Comparison of ENCODE assay signal across 8 mouse cellular contexts in the genomic region with DNA sequence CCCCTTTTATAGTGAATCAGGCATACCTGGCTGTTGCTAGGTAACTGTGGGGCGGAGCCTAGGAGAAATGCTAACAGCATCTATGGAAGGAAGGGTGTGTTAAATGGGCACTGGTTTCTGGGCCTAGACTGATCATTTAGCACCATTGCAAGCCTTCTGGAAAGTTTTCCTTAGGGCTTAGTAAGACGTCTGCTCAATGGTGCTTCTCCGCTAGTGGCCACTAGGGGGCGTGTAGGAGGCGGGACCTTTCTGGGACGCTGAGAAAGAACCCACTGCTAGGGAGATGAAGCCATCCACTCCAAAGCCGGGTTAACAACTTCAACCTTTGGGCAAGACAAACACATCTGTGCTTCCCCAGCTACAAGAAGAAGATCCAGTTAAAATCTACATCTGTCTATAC. TPM values are rescaled to one million over a fixed set of nuclear protein-coding genes. Genes with fewer than 3 reads are reported as not detected.
DNase-seq lines count a peak whose midpoint lies in the region; ATAC-seq lines count a peak whose summit lies in the region.

No protein-coding gene starts in this region.

- H3K27ac ChIP-seq in midbrain, embryonic 10.5 days (replicated peaks): no peak overlapping the region
- H3K27ac ChIP-seq in midbrain, embryonic 16.5 days (ENCODE audit: low read length): no peak overlapping the region
- no peak overlapping the region for H3K27ac ChIP-seq in intestine, embryonic 14.5 days (ENCODE audit: low read depth)
- no peak overlapping the region for H3K27ac ChIP-seq in limb, embryonic 10.5 days

- DNase-seq in midbrain, embryonic 10.5 days (ENCODE audit: low spot score): peak; percentile 73
- peak; percentile 50 for DNase-seq in c-Kit-positive CD71-negative TER-119-negative erythroid progenitor cells, embryonic 14.5 days (ENCODE audit: low read depth)
- DNase-seq in forelimb bud, embryonic 11.5 days (ENCODE audit: low read depth, low spot score): peak; percentile 54
- peak; percentile 68 for DNase-seq in intestine, embryonic 14.5 days (ENCODE audit: low spot score)
- peak; percentile 75 for DNase-seq in limb, embryonic 10.5 days (ENCODE audit: low spot score)
- DNase-seq in thymus, postnatal 0 days (ENCODE audit: low spot score): peak; percentile 71

- H3K9me3 ChIP-seq in midbrain, embryonic 10.5 days (replicated peaks): no peaks in the 10 kb centered on the region
- no peaks in the 10 kb centered on the region for H3K9me3 ChIP-seq in midbrain, embryonic 16.5 days (replicated peaks; ENCODE audit: control insufficient read depth, low read length, poor library complexity, severe bottlenecking)
- H3K9me3 ChIP-seq in intestine, embryonic 14.5 days (ENCODE audit: control insufficient read depth, low read length): no peaks in the 10 kb centered on the region
- no peaks in the 10 kb centered on the region for H3K9me3 ChIP-seq in limb, embryonic 10.5 days (replicated peaks)

- H3K4me3 ChIP-seq in midbrain, embryonic 10.5 days: no peak overlapping the region
- H3K4me3 ChIP-seq in midbrain, embryonic 16.5 days (ENCODE audit: low read depth, low read length): no peak overlapping the region
- H3K4me3 ChIP-seq in intestine, embryonic 14.5 days (ENCODE audit: low read depth, low read length): no peak overlapping the region
- no peak overlapping the region for H3K4me3 ChIP-seq in limb, embryonic 10.5 days

- no peak overlapping the region for H3K4me2 ChIP-seq in midbrain, embryonic 16.5 days (ENCODE audit: low read length)
- H3K4me2 ChIP-seq in intestine, embryonic 14.5 days (ENCODE audit: low read length): no peak overlapping the region

- no peaks in the 10 kb centered on the region for H3K36me3 ChIP-seq in midbrain, embryonic 10.5 days
- no peaks in the 10 kb centered on the region for H3K36me3 ChIP-seq in midbrain, embryonic 16.5 days (ENCODE audit: control insufficient read depth, insufficient read depth, low read length)
- no peaks in the 10 kb centered on the region for H3K36me3 ChIP-seq in intestine, embryonic 14.5 days (ENCODE audit: control insufficient read depth, insufficient read depth, low read length)
- no peaks in the 10 kb centered on the region for H3K36me3 ChIP-seq in limb, embryonic 10.5 days

- H3K27me3 ChIP-seq in midbrain, embryonic 10.5 days (ENCODE audit: low read depth, poor library complexity, severe bottlenecking): no peaks in the 10 kb centered on the region
- no peaks in the 10 kb centered on the region for H3K27me3 ChIP-seq in midbrain, embryonic 16.5 days (ENCODE audit: control insufficient read depth, insufficient read depth, low read depth, low read length)
- no peaks in the 10 kb centered on the region for H3K27me3 ChIP-seq in intestine, embryonic 14.5 days (replicated peaks; ENCODE audit: control insufficient read depth, insufficient read depth, low read length)
- H3K27me3 ChIP-seq in limb, embryonic 10.5 days (ENCODE audit: low read depth, poor library complexity, severe bottlenecking): no peaks in the 10 kb centered on the region

- 5% methylated on average over 7 of the region's 7 CpGs for WGBS in midbrain, embryonic 10.5 days
- WGBS in midbrain, embryonic 16.5 days: 11% methylated on average over 7 of the region's 7 CpGs
- WGBS in intestine, embryonic 14.5 days: 9% methylated on average over 7 of the region's 7 CpGs
- WGBS in limb, embryonic 10.5 days: 7% methylated on average over 7 of the region's 7 CpGs

- H3K4me1 ChIP-seq in midbrain, embryonic 10.5 days: peaks cover 25% of the 10 kb centered on the region
- H3K4me1 ChIP-seq in midbrain, embryonic 16.5 days (ENCODE audit: control insufficient read depth, insufficient read depth, low read length): no peaks in the 10 kb centered on the region
- no peaks in the 10 kb centered on the region for H3K4me1 ChIP-seq in intestine, embryonic 14.5 days (replicated peaks; ENCODE audit: control insufficient read depth, insufficient read depth, low read length)
- peaks cover 3% of the 10 kb centered on the region; the same call in 1 of the 2 replicates for H3K4me1 ChIP-seq in limb, embryonic 10.5 days

- ATAC-seq in midbrain, embryonic 16.5 days: no peak
- no peak for ATAC-seq in intestine, embryonic 14.5 days (replicated peaks; ENCODE audit: low FRiP score, low TSS enrichment, low read depth)
- ATAC-seq in neutrophil, adult 5-6 weeks (ENCODE audit: extremely low read depth, insufficient number of reproducible peaks, low FRiP score, poor library complexity, severe bottlenecking): peak; percentile 45

- no peak overlapping the region for H3K9ac ChIP-seq in midbrain, embryonic 16.5 days (ENCODE audit: low read depth, low read length)
- H3K9ac ChIP-seq in intestine, embryonic 14.5 days (ENCODE audit: low read length): no peak overlapping the region

RNA-seq across cellular contexts. Expression of a gene that starts 57.6 kb away (rescaled TPM):
- 1.8 and 1.9 TPM in 2 replicates for polyA plus RNA-seq in midbrain, embryonic 10.5 days (2016; fragmentation: Nextera tagmentation; extraction: Ambion mirVana)
- polyA plus RNA-seq in midbrain, embryonic 16.5 days (2015; fragmentation: Nextera tagmentation; extraction: Ambion mirVana): 16.1 and 18.4 TPM in 2 replicates
- polyA plus RNA-seq in intestine, embryonic 14.5 days (2014; fragmentation: Nextera tagmentation; extraction: Ambion mirVana): 8.0 and 8.5 TPM in 2 replicates
- 1.2 and 1.9 TPM in 2 replicates for polyA plus RNA-seq in limb, embryonic 10.5 days (2016; fragmentation: Nextera tagmentation; extraction: Ambion mirVana)
- total RNA-seq in neutrophil, adult 5-6 weeks (2017): 168 and 183 TPM in 2 replicates
- 25.4 and 27.3 TPM in 2 replicates for polyA plus RNA-seq in thymus, postnatal 0 days (2015; fragmentation: Nextera tagmentation; extraction: Ambion mirVana)
